Mouse (Mus musculus) monocyte, adult 5-6 weeks (primary cell): ENCODE data around the gene Plvap. TPM values are rescaled to one million over a fixed set of nuclear protein-coding genes. Genes with fewer than 3 reads are reported as not detected.

Experiments
- ATAC-seq: fragments of 153-309, 156-312 bp; replicated peaks from 2 replicates; pipeline ENCODE4 v1.8.0; 2017; ENCODE audit warnings: mild to moderate bottlenecking; ENCODE audit not compliant: low TSS enrichment, insufficient number of reproducible peaks, severe bottlenecking, poor library complexity, low FRiP score
- total RNA-seq: library from RNA; stranded (forward); fragments of 200-1000, 200-491, 200-594 nt; gene quantifications from 3 replicates; pipeline ENCODE4 v1.2.3, GENCODE M21; 2017

Plvap gene
- total RNA-seq, 1 experiment from 2014 or later = not detected

GRCm38 (mm10) chr8:71456906-71457305 lies 54.6 kb downstream of the Plvap start:
- no peak for ATAC-seq

- no peak for ATAC-seq
These were observed 56.9 kb downstream of the Plvap start for GRCm38 (mm10) chr8:71454668-71455067.

GRCm38 (mm10) chr8:71452669-71453068 lies 58.9 kb downstream of the Plvap start:
- ATAC-seq = no peak

GRCm38 (mm10) chr8:71451777-71452176 lies 59.8 kb downstream of the Plvap start:
- ATAC-seq = no peak

GRCm38 (mm10) chr8:71451337-71451736 lies 60.2 kb downstream of the Plvap start:
- no peak for ATAC-seq

Other genes with a start within 250 kb of the Plvap start
- gene Myo9b, start 239.0 kb downstream of the Plvap start, total RNA-seq = 71.0 to 99.2 TPM (median 72.2 TPM) in 3 replicates
- gene Haus8, start 238.8 kb downstream of the Plvap start, total RNA-seq = 45.5 to 77.0 TPM (median 73.5 TPM) in 3 replicates
- 172 to 275 TPM (median 266 TPM) in 3 replicates for gene Use1, start 144.9 kb downstream of the Plvap start, total RNA-seq
- gene Ocel1, start 140.5 kb downstream of the Plvap start, total RNA-seq = 11.9 to 24.2 TPM (median 16.3 TPM) in 3 replicates
- 3.4 to 11.6 TPM (median 9.4 TPM) in 3 replicates for gene Nr2f6, start 129.8 kb downstream of the Plvap start, total RNA-seq
- gene Ushbp1, start 116.0 kb downstream of the Plvap start, total RNA-seq = 0.10 TPM in 1 of 3 replicates, not detected in the others
- 49.7 to 68.7 TPM (median 61.4 TPM) in 3 replicates for gene Babam1, start 114.9 kb downstream of the Plvap start, total RNA-seq
- gene Ankle1, start 105.7 kb downstream of the Plvap start, total RNA-seq = 0.48 TPM in 1 of 3 replicates, not detected in the others
- gene Abhd8, start 48.1 kb downstream of the Plvap start, total RNA-seq = 2.2 to 12.0 TPM (median 8.3 TPM) in 3 replicates
- gene Mrpl34, start 46.8 kb downstream of the Plvap start, total RNA-seq = 5.7 to 17.9 TPM (median 13.7 TPM) in 3 replicates
- gene Dda1, start 42.6 kb downstream of the Plvap start, total RNA-seq = 33.6 to 53.8 TPM (median 42.4 TPM) in 3 replicates
- gene Ano8, start 25.8 kb downstream of the Plvap start, total RNA-seq = 4.7 to 11.0 TPM (median 8.5 TPM) in 3 replicates
- 16.0 to 22.2 TPM (median 16.4 TPM) in 3 replicates for gene Gtpbp3, start 23.6 kb downstream of the Plvap start, total RNA-seq
- gene Ccdc194, start 14.0 kb upstream of the Plvap start, total RNA-seq = not detected in 3 replicates
- gene Bst2, start 25.7 kb upstream of the Plvap start, total RNA-seq = 25.5 to 51.2 TPM (median 32.9 TPM) in 3 replicates
- gene Mvb12a, start 31.2 kb upstream of the Plvap start, total RNA-seq = 13.9 to 34.3 TPM (median 20.5 TPM) in 3 replicates
- 0.29 TPM in 1 of 3 replicates, not detected in the others for gene Tmem221, start 47.1 kb upstream of the Plvap start, total RNA-seq
- not detected in 3 replicates for gene Nxnl1, start 54.8 kb upstream of the Plvap start, total RNA-seq
- gene Slc27a1, start 57.1 kb upstream of the Plvap start, total RNA-seq = 0.53 to 1.2 TPM (median 0.76 TPM) in 3 replicates
- gene Pgls, start 80.4 kb upstream of the Plvap start, total RNA-seq = 31.2 to 49.8 TPM (median 36.8 TPM) in 3 replicates
- 6.3 to 12.8 TPM (median 6.9 TPM) in 3 replicates for gene Fam129c, start 85.9 kb upstream of the Plvap start, total RNA-seq
- gene Colgalt1, start 99.2 kb upstream of the Plvap start, total RNA-seq = 39.9 to 78.4 TPM (median 65.4 TPM) in 3 replicates
- 0.21 to 0.97 TPM (median 0.29 TPM) in 3 replicates for gene Unc13a, start 160.0 kb upstream of the Plvap start, total RNA-seq
- 7.1 to 25.6 TPM (median 11.2 TPM) in 3 replicates for gene Jak3, start 164.5 kb upstream of the Plvap start, total RNA-seq
- gene Insl3, start 177.5 kb upstream of the Plvap start, total RNA-seq = 14.1 TPM in 1 of 3 replicates, not detected in the others
- gene B3gnt3, start 190.0 kb upstream of the Plvap start, total RNA-seq = 0.29 to 0.75 TPM in 2 of 3 replicates, not detected in the other
- gene Fcho1, start 214.0 kb upstream of the Plvap start, total RNA-seq = 17.3 to 92.4 TPM (median 17.6 TPM) in 3 replicates